ENCODE assay signal across 9 mouse cellular contexts in the genomic region with DNA sequence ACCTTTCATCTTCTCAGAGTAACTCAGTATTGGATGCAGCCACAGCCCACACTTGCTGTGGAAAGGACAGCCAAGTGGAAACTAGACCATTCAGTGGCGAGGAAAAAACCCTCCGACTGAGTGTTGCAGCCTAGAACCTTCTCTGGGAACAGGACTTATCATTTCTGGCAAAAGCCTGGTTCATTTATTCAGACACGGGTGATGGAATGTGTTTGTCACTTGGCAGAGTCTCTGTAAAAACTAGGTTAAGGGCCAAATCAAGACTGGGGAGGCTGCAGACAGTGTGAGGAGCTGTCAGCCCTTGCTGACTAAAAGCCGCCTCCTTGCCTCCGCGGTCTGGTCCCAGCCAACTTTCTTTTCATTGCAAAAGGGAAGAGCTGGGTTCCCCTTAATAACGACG.
A peak's percentile ranks its signal among the peaks of the same experiment; 100 is the strongest.
DNase-seq lines count a peak whose midpoint lies in the region; TF ChIP-seq lines count a peak whose summit lies in the region.
"Had no signal": no experiment of that assay in that cellular context is flagged by ENCODE, and none has a peak within 500 bp of the region (broad histone marks: within the 10 kb centered on the region; RNA-seq: fewer than 3 reads in every experiment).

No protein-coding gene starts in this region.

- H3K27ac ChIP-seq in gastrocnemius, adult 2 months = peak overlapping the region; percentile 63
- H3K27ac ChIP-seq: hindbrain, embryonic 15.5 days had no signal

- peak overlapping the region; percentile 41; the same call in 1 of the 2 replicates for H3K4me3 ChIP-seq in gastrocnemius, adult 2 months
- H3K4me3 ChIP-seq: hindbrain, embryonic 15.5 days had no signal

- intact Hi-C loops in gastrocnemius, adult 2 months (cut with DNase I) = no loop called here

- DNase-seq in gastrocnemius, adult 2 months = peak; percentile 54
- DNase-seq in gastrocnemius, postnatal 4 days (ENCODE audit: low spot score in 2 of 2) = no peak
- DNase-seq in NIH3T3 (ENCODE audit: low read depth) = peak; percentile 88
- peak; percentile 31 to 43 for DNase-seq in cerebellum, postnatal 10 days
- peak; percentile 51 for DNase-seq in kidney, postnatal 14 days
- no peak for DNase-seq in spleen, postnatal 14 days (ENCODE audit: low spot score in 2 of 2)
- DNase-seq in left cerebral cortex, adult 9 months (ENCODE audit: low spot score in 2 of 2) = no peak
- DNase-seq in thymus, postnatal 0 days (ENCODE audit: low spot score) = no peak

- TF ChIP-seq CTCF in gastrocnemius, adult 2 months (IDR thresholded peaks at IDR 0.05) = no peak

Comparison
In these comparisons a context has a peak if more than half of its experiments do, and no peak if none do; other contexts are left out.
1. DNase-seq: peak in gastrocnemius, adult 2 months (single experiment), NIH3T3 (single experiment), cerebellum, postnatal 10 days (2 of 2) and kidney, postnatal 14 days (single experiment); none in gastrocnemius, postnatal 4 days (0 of 2), spleen, postnatal 14 days (0 of 2), left cerebral cortex, adult 9 months (0 of 2) and thymus, postnatal 0 days (single experiment).